Mouse (Mus musculus): Measurements from ENCODE around the gene Mrps27. TPM values are rescaled to one million over a fixed set of nuclear protein-coding genes. Genes with fewer than 3 reads are reported as not detected.
A peak's percentile ranks its signal among the peaks of the same experiment; 100 is the strongest.
"Not testable (repeated sequence)": the region's sequence is repeated elsewhere in the genome, so short reads cannot be mapped to it uniquely, and the experiment has no call there.

Gene Mrps27
- polyA plus RNA-seq, 1 experiment from 2014 or later, result 70.3 TPM

GRCm38 (mm10) chr13:99314657-99315181 is 29.9 kb upstream of the Mrps27 start:
- no peak overlapping the region for H3K4me2 ChIP-seq (replicated peaks; ENCODE audit: low read depth, low read length)
- H3K4me3 ChIP-seq (ENCODE audit: low read length), result no peak overlapping the region
- 51% methylated on average over 15 of the region's 15 CpGs for WGBS
- H3K27ac ChIP-seq (ENCODE audit: low read depth, low read length), result no peak overlapping the region
- peak; percentile 28; the same call in 1 of the 2 replicates for ATAC-seq (ENCODE audit: low FRiP score, low TSS enrichment)
- H3K9me3 ChIP-seq (ENCODE audit: control insufficient read depth, low read length), result no peaks in the 10 kb centered on the region
- no peak overlapping the region for H3K9ac ChIP-seq (ENCODE audit: low read depth, low read length)
- no peaks in the 10 kb centered on the region for H3K4me1 ChIP-seq (ENCODE audit: control insufficient read depth, insufficient read depth, low read length)
- no peaks in the 10 kb centered on the region for H3K27me3 ChIP-seq (ENCODE audit: control insufficient read depth, insufficient read depth, low read length)
- H3K36me3 ChIP-seq (ENCODE audit: control insufficient read depth, insufficient read depth, low read length), result peaks cover 8% of the 10 kb centered on the region

GRCm38 (mm10) chr13:99316366-99316765 is 28.2 kb upstream of the Mrps27 start:
- H3K27ac ChIP-seq (ENCODE audit: low read depth, low read length), result no peak overlapping the region
- no peak overlapping the region for H3K9ac ChIP-seq (ENCODE audit: low read depth, low read length)
- 87% methylated on average over 6 of the region's 6 CpGs for WGBS
- no peaks in the 10 kb centered on the region for H3K4me1 ChIP-seq (ENCODE audit: control insufficient read depth, insufficient read depth, low read length)
- H3K36me3 ChIP-seq (ENCODE audit: control insufficient read depth, insufficient read depth, low read length), result peaks cover 24% of the 10 kb centered on the region
- no peak overlapping the region for H3K4me2 ChIP-seq (replicated peaks; ENCODE audit: low read depth, low read length)
- H3K9me3 ChIP-seq (ENCODE audit: control insufficient read depth, low read length), result no peaks in the 10 kb centered on the region
- no peaks in the 10 kb centered on the region for H3K27me3 ChIP-seq (ENCODE audit: control insufficient read depth, insufficient read depth, low read length)
- ATAC-seq (ENCODE audit: low FRiP score, low TSS enrichment), result no peak
- H3K4me3 ChIP-seq (ENCODE audit: low read length), result no peak overlapping the region

DNA sequence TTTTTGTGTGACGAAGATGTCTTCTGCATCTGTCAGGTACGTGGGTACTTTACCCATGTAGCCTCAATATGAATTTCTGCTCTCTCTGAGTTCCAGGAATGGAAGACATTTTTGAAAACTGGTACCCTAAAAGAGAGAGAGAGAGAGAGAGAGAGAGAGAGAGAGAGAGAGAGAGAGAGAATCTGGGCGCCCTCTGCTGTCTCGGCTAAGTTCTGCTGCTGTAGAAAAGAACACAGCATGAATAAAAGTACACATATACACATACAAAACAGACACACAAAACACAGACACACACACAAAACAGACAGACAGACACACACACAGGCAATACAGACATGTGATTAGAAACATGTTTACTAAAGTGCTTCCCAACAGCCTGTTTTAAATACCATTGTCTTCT is 27.5 kb upstream of the Mrps27 start:
- Histone ChIP-seq H3K27me3 (ENCODE audit: control insufficient read depth, insufficient read depth, low read length) (no peaks in the 10 kb centered on the region), H3K9ac (ENCODE audit: low read depth, low read length) (no peak overlapping the region), H3K4me3 (ENCODE audit: low read length) (no peak overlapping the region), H3K27ac (ENCODE audit: low read depth, low read length) (no peak overlapping the region), H3K9me3 (ENCODE audit: control insufficient read depth, low read length) (no peaks in the 10 kb centered on the region), H3K4me2 (replicated peaks; ENCODE audit: low read depth, low read length) (no peak overlapping the region), H3K4me1 (ENCODE audit: control insufficient read depth, insufficient read depth, low read length) (no peaks in the 10 kb centered on the region), H3K36me3 (ENCODE audit: control insufficient read depth, insufficient read depth, low read length) (peaks cover 27% of the 10 kb centered on the region)
- WGBS, result 51% methylated on average over 4 of the region's 4 CpGs
- no peak for ATAC-seq (ENCODE audit: low FRiP score, low TSS enrichment)

DNA sequence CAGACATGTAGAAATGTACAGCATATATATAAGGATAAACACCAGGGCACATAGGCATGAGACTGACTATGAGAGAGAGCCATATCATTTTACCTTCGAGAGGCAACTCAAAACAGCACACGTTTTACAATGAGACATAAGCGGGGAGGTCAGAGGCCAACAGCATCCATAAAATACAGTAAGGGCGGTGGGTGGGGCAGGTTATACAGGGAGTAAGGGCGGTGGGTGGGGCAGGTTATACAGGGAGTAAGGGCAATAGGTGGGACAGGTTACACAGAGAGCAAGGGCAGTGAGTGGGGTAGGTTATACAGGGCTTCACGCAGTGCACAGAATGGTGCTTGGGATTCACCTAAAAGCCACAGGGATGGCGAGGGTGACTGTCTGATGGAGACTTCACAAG is 24.1 kb upstream of the Mrps27 start:
- Histone ChIP-seq H3K27ac (ENCODE audit: low read depth, low read length) (no peak overlapping the region), H3K27me3 (ENCODE audit: control insufficient read depth, insufficient read depth, low read length) (no peaks in the 10 kb centered on the region), H3K4me3 (ENCODE audit: low read length) (no peak overlapping the region), H3K36me3 (ENCODE audit: control insufficient read depth, insufficient read depth, low read length) (peaks cover 46% of the 10 kb centered on the region), H3K9ac (ENCODE audit: low read depth, low read length) (no peak overlapping the region), H3K9me3 (ENCODE audit: control insufficient read depth, low read length) (no peaks in the 10 kb centered on the region), H3K4me2 (replicated peaks; ENCODE audit: low read depth, low read length) (no peak overlapping the region), H3K4me1 (ENCODE audit: control insufficient read depth, insufficient read depth, low read length) (no peaks in the 10 kb centered on the region)
- WGBS, result 81% methylated on average over 7 of the region's 7 CpGs
- no peak for ATAC-seq (ENCODE audit: low FRiP score, low TSS enrichment)

GRCm38 (mm10) chr13:99322915-99323314 is 21.7 kb upstream of the Mrps27 start:
- 95% methylated on average over 11 of the region's 13 CpGs for WGBS
- H3K4me1 ChIP-seq (ENCODE audit: control insufficient read depth, insufficient read depth, low read length); H3K9me3 ChIP-seq (ENCODE audit: control insufficient read depth, low read length); H3K27ac ChIP-seq (ENCODE audit: low read depth, low read length); H3K9ac ChIP-seq (ENCODE audit: low read depth, low read length); ATAC-seq (ENCODE audit: low FRiP score, low TSS enrichment); H3K4me3 ChIP-seq (ENCODE audit: low read length); H3K4me2 ChIP-seq (replicated peaks; ENCODE audit: low read depth, low read length); H3K27me3 ChIP-seq (ENCODE audit: control insufficient read depth, insufficient read depth, low read length): not testable (repeated sequence)
- H3K36me3 ChIP-seq (ENCODE audit: control insufficient read depth, insufficient read depth, low read length), result peaks cover 68% of the 10 kb centered on the region

DNA sequence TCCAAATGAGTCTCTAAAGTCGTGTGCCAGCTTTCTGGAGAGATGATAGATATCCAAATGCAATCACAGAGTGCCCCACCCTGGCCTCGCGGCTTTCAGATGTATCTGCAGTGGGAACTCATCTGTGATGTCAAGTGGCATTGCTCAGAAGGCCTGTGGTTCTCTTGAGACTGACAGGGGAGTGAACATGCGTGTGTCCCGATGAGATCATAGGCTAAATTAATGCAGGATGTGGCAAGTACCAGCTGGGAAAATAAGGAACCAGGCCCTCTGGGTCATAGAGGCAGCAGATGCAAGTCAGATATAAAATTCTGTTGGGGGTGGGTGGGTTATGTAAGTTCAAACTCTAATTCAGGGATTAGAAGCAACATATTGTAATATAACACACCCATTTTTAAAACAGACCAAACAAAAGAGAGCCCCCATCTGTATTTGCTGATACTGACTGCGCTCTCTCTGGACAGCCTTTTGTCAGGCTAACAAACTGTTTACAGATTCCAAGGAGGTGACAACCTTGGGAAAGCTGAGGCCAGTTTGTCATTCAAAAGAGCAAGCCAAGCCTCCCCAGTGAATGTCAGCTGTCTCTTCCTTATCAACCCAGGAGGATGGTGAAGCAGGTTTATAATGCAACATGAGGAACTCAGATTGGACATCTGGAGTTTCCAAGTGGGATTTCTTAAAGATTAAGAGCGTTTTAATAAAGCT is 20.8 kb upstream of the Mrps27 start:
- no peak overlapping the region for H3K4me2 ChIP-seq (replicated peaks; ENCODE audit: low read depth, low read length)
- no peak overlapping the region for H3K4me3 ChIP-seq (ENCODE audit: low read length)
- H3K4me1 ChIP-seq (ENCODE audit: control insufficient read depth, insufficient read depth, low read length), result no peaks in the 10 kb centered on the region
- ATAC-seq (ENCODE audit: low FRiP score, low TSS enrichment), result no peak
- WGBS, result 84% methylated on average over 7 of the region's 7 CpGs
- no peak overlapping the region for H3K9ac ChIP-seq (ENCODE audit: low read depth, low read length)
- peaks cover 73% of the 10 kb centered on the region for H3K36me3 ChIP-seq (ENCODE audit: control insufficient read depth, insufficient read depth, low read length)
- H3K9me3 ChIP-seq (ENCODE audit: control insufficient read depth, low read length), result no peaks in the 10 kb centered on the region
- H3K27ac ChIP-seq (ENCODE audit: low read depth, low read length), result no peak overlapping the region
- no peaks in the 10 kb centered on the region for H3K27me3 ChIP-seq (ENCODE audit: control insufficient read depth, insufficient read depth, low read length)

DNA sequence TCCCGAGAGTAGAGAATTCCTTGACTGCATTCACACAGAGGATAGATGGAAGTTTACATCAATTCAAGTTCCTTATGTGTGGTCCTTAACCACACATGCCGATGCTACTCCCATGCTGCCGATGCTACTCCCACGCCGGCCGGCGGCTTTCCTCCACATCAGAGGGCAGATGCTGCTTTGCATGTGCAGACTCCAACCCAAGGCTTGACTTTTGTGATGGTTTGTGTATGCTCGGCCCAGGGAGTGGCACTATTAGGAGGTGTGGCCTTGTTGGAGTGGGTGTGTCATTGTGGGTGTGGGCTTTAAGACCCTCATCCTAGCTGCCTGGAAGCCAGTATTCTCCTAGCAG is 20.3 kb upstream of the Mrps27 start:
- not testable (repeated sequence) for ATAC-seq (ENCODE audit: low FRiP score, low TSS enrichment); H3K9ac ChIP-seq (ENCODE audit: low read depth, low read length); H3K9me3 ChIP-seq (ENCODE audit: control insufficient read depth, low read length); H3K4me2 ChIP-seq (replicated peaks; ENCODE audit: low read depth, low read length); H3K4me1 ChIP-seq (ENCODE audit: control insufficient read depth, insufficient read depth, low read length); H3K27me3 ChIP-seq (ENCODE audit: control insufficient read depth, insufficient read depth, low read length); H3K27ac ChIP-seq (ENCODE audit: low read depth, low read length); H3K4me3 ChIP-seq (ENCODE audit: low read length)
- 93% methylated on average over 8 of the region's 8 CpGs for WGBS
- H3K36me3 ChIP-seq (ENCODE audit: control insufficient read depth, insufficient read depth, low read length), result peaks cover 74% of the 10 kb centered on the region

- ATAC-seq (ENCODE audit: low FRiP score, low TSS enrichment), result no peak
- 79% methylated on average over 4 of the region's 4 CpGs for WGBS
Measured at GRCm38 (mm10) chr13:99331255-99331654, 13.3 kb upstream of the Mrps27 start.

DNA sequence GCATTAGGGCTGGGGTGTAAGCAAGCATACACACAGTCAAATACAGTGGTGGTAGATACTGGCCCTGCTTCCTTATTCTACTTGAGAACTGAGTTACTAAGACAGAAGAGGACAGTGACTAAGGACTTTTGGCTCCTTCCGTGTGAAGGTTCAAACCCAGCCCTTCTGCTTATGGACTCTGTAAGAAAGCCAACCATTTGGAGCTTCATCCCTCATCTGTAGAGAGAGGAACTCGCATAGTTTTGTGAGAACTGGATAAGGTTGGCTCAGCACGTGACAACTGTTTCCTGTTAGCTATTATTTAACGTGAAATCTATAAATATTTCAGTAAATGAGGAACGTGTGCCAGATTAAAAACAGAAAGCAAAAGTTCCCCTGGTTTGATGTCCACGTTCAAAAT is 7.1 kb upstream of the Mrps27 start:
- peaks cover 81% of the 10 kb centered on the region for H3K36me3 ChIP-seq (ENCODE audit: control insufficient read depth, insufficient read depth, low read length)
- no peaks in the 10 kb centered on the region for H3K9me3 ChIP-seq (ENCODE audit: control insufficient read depth, low read length)
- H3K4me1 ChIP-seq (ENCODE audit: control insufficient read depth, insufficient read depth, low read length), result no peaks in the 10 kb centered on the region
- ATAC-seq (ENCODE audit: low FRiP score, low TSS enrichment), result no peak
- no peaks in the 10 kb centered on the region for H3K27me3 ChIP-seq (ENCODE audit: control insufficient read depth, insufficient read depth, low read length)
- no peak overlapping the region for H3K9ac ChIP-seq (ENCODE audit: low read depth, low read length)
- H3K4me2 ChIP-seq (replicated peaks; ENCODE audit: low read depth, low read length), result no peak overlapping the region
- H3K4me3 ChIP-seq (ENCODE audit: low read length), result no peak overlapping the region
- WGBS, result 77% methylated on average over 6 of the region's 6 CpGs
- no peak overlapping the region for H3K27ac ChIP-seq (ENCODE audit: low read depth, low read length)

More at GRCm38 (mm10) chr13:99331255-99331654, 13.3 kb upstream of the Mrps27 start:
- Histone ChIP-seq H3K27me3 (ENCODE audit: control insufficient read depth, insufficient read depth, low read length) (no peaks in the 10 kb centered on the region), H3K9me3 (ENCODE audit: control insufficient read depth, low read length) (no peaks in the 10 kb centered on the region), H3K27ac (ENCODE audit: low read depth, low read length) (no peak overlapping the region), H3K36me3 (ENCODE audit: control insufficient read depth, insufficient read depth, low read length) (peaks cover 87% of the 10 kb centered on the region), H3K9ac (ENCODE audit: low read depth, low read length) (no peak overlapping the region), H3K4me3 (ENCODE audit: low read length) (no peak overlapping the region), H3K4me1 (ENCODE audit: control insufficient read depth, insufficient read depth, low read length) (no peaks in the 10 kb centered on the region), H3K4me2 (replicated peaks; ENCODE audit: low read depth, low read length) (no peak overlapping the region)

Data from kidney, embryonic 14.5 days (tissue).